Mouse (Mus musculus) heart, adult 2 months (tissue): ENCODE measurements around the gene Tspan9. TPM values are rescaled to one million over a fixed set of nuclear protein-coding genes. Genes with fewer than 3 reads are reported as not detected.

Experiments used
- DNase-seq, 2 experiments: peaks; one replicate each; pipeline ENCODE4 v3.0.0; 2021
- H3K27ac ChIP-seq: fragments of 200-600 bp; 2 replicates; pipeline ENCODE4 v1.8.1; 2022
- H3K27me3 ChIP-seq: fragments of 200-500 bp; 2 replicates; pipeline ENCODE4 v1.6.1; 2012; ENCODE audit warnings: mild to moderate bottlenecking, low read length, inconsistent platforms, mixed read lengths; ENCODE audit not compliant: control insufficient read depth, insufficient read depth
- H3K36me3 ChIP-seq: fragments of 200-500 bp; 2 replicates; pipeline ENCODE4 v1.6.1; 2012; ENCODE audit warnings: low read length, inconsistent platforms; ENCODE audit not compliant: control insufficient read depth, insufficient read depth
- H3K4me1 ChIP-seq: fragments of 200-500 bp; 2 replicates; pipeline ENCODE4 v1.6.1; 2011; ENCODE audit warnings: low read length; ENCODE audit not compliant: control insufficient read depth, insufficient read depth
- H3K4me3 ChIP-seq: fragments of 200-600 bp; 2 replicates; pipeline ENCODE4 v1.8.1; 2022
- H3K79me2 ChIP-seq: fragments of 200-500 bp; replicated peaks from 2 replicates; pipeline ENCODE4 v1.6.1; 2012; ENCODE audit warnings: mild to moderate bottlenecking, inconsistent platforms, low read length, moderate library complexity, mixed read lengths; ENCODE audit not compliant: control insufficient read depth, insufficient read depth
- H3K9ac ChIP-seq: fragments of 200-500 bp; 2 replicates; pipeline ENCODE4 v1.6.1; 2012; ENCODE audit warnings: low read depth, mild to moderate bottlenecking, control low read depth, inconsistent platforms, low read length, mixed read lengths
- CTCF ChIP-seq: fragments of 200-600 bp; IDR thresholded peaks from 2 replicates; pipeline ENCODE4 v1.8.1; 2022; ENCODE audit warnings: antibody characterized with exemption, mild to moderate bottlenecking, moderate library complexity
- EP300 ChIP-seq: fragments of 200-500 bp; IDR thresholded peaks from 2 replicates; pipeline ENCODE4 v1.6.1; 2011; ENCODE audit warnings: low read depth, low read length, control low read depth; ENCODE audit not compliant: insufficient read depth
- POLR2A ChIP-seq: fragments of 200-500 bp; IDR thresholded peaks from 2 replicates; pipeline ENCODE4 v1.6.1; 2011; ENCODE audit warnings: mild to moderate bottlenecking, low read depth, low read length, control low read depth; ENCODE audit not compliant: insufficient read depth
- WGBS: fragments of 180-500 bp; shearing (Covaris S2); methylation state at CpG from one replicate; pipeline ENCODE4 v1.1.7; 2018; 5-methylcytosine and 5-hydroxymethylcytosine counted together
- intact Hi-C: fragments of 180-260 bp; cut with DNase I; formaldehyde crosslinking; loops from one replicate; pipeline ENCODE4 v1.15.1; 2025
- microRNA-seq, 2 experiments: library from miRNA; unstranded; fragments of <30 nt; microRNA quantifications; one replicate each; pipeline ENCODE4 v1.2.0; 2021
- polyA plus RNA-seq: library from polyadenylated mRNA; depleted of rRNA; stranded (reverse); fragments of >200 nt; gene quantifications from 2 replicates; pipeline ENCODE4 v1.2.3, GENCODE M21; 2012; rRNA removed
- total RNA-seq, 2 experiments: library from RNA; stranded (reverse); gene quantifications; 2 replicates each; pipeline ENCODE4 v1.2.3; 2021

The Tspan9 gene
- total and polyA plus RNA-seq, 3 experiments: 84.9 to 104 (median 88.5) TPM

DNA sequence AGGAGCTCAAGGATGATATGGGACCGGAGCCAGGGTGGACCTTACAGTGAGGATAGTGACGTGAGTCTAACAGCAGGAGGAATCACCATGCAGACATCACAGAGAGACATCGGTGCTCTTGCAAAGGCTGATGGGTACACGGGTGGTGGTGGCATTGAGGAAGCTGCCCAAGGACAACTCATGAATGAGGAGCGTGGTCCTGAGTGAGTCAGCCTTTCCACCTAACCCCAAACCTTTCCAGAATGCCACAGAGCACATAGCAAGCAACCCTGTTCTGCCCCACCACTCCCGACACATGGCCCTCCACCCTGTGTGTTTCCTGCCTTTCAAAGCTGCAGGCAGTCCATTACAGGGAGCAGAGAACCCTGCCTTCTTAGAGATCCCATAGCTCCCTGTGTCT is 223.9 kb downstream of the Tspan9 start:
- no peak overlapping the region for H3K9ac ChIP-seq
- intact Hi-C loops: no loop called here
- H3K27ac ChIP-seq: no peak overlapping the region
- no peaks in the 10 kb centered on the region for H3K79me2 ChIP-seq
- TF ChIP-seq EP300 (no peak), CTCF (no peak), POLR2A (no peak)
- 69% methylated on average over 6 of the region's 6 CpGs for WGBS
- H3K4me1 ChIP-seq: peaks cover 2% of the 10 kb centered on the region; the same call in 1 of the 2 replicates
- H3K36me3 ChIP-seq: no peaks in the 10 kb centered on the region
- H3K4me3 ChIP-seq: no peak overlapping the region
- no peaks in the 10 kb centered on the region for H3K27me3 ChIP-seq
- no peak for DNase-seq

DNA sequence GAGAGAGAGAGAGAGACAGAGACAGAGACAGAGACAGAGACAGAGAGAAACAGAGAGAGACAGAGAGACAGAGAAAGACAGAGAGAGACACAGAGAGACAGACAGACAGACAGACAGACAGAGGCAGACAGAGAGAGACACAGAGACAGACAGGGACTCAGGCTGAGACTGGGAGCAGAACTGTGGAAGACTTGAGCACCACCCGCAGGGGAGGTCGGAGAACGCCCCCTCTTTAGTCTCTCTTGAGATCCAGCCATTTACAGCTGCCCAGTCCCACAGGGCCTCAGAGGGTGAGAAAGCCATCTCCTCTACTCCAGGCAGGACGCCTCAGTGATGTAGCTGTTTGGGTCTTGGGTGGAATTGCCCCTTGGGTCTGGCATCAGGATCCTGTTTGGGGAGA is 225.7 kb downstream of the Tspan9 start:
- Histone ChIP-seq H3K79me2 (no peaks in the 10 kb centered on the region), H3K27ac (no peak overlapping the region), H3K27me3 (no peaks in the 10 kb centered on the region), H3K4me1 (peaks cover 2% of the 10 kb centered on the region; the same call in 1 of the 2 replicates), H3K36me3 (no peaks in the 10 kb centered on the region), H3K4me3 (no peak overlapping the region), H3K9ac (no peak overlapping the region)
- 73% methylated on average over 4 of the region's 4 CpGs for WGBS
- intact Hi-C loops: loop anchor here (1.0 kb wide), 1 partner anchor 297 kb away; no protein-coding TSS in a partner anchor
- no peak for DNase-seq
- no peak for TF ChIP-seq EP300
- TF ChIP-seq POLR2A: no peak
- TF ChIP-seq CTCF: no peak

DNA sequence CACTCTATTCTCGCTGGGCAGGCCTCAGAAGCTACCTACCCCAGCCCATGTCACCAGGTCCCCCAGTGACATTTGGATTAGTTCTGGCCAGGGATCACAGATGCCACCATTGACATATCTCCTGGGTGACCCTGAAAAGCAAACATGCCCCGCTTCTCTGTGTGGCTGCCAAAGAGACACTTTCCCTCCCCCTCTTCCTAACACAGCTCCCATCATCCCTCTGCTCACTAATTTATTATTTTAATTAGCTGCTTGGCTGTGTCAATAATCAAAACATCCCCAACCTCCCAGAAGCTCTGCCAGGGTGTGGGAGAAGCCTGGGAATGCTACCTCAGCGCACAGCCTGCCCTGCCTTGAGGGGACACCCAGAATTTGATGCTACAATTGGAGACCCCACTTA is 226.4 kb downstream of the Tspan9 start:
- Histone ChIP-seq H3K27me3 (no peaks in the 10 kb centered on the region), H3K79me2 (no peaks in the 10 kb centered on the region), H3K27ac (no peak overlapping the region), H3K4me3 (no peak overlapping the region), H3K9ac (no peak overlapping the region), H3K4me1 (peaks cover 2% of the 10 kb centered on the region; the same call in 1 of the 2 replicates), H3K36me3 (no peaks in the 10 kb centered on the region)
- DNase-seq: no peak
- intact Hi-C loops: no loop called here
- TF ChIP-seq CTCF (no peak), EP300 (no peak), POLR2A (no peak)
- WGBS: 84% methylated on average over 3 of the region's 3 CpGs

DNA sequence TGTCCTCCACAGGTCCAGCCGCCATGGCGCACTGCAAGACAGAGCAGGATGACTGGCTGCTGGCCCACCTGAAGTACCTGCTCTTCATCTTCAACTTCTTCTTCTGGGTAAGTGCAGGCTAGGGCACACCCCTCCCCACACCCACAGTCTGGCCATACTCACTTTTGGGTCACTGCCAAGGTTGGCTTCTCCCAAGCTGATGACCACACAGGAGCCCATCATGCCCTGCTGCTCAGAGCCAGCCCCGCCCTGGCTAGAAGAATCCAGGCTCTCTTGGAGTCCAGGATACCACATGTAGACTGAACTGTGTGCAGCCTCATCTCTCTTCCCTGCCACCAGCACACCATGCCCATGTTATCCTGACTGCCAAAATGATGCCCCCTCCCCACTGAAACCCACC is 230.5 kb downstream of the Tspan9 start:
- WGBS: 94% methylated on average over 3 of the region's 3 CpGs
- no peaks in the 10 kb centered on the region for H3K79me2 ChIP-seq
- TF ChIP-seq EP300 (no peak), CTCF (no peak), POLR2A (no peak)

DNA sequence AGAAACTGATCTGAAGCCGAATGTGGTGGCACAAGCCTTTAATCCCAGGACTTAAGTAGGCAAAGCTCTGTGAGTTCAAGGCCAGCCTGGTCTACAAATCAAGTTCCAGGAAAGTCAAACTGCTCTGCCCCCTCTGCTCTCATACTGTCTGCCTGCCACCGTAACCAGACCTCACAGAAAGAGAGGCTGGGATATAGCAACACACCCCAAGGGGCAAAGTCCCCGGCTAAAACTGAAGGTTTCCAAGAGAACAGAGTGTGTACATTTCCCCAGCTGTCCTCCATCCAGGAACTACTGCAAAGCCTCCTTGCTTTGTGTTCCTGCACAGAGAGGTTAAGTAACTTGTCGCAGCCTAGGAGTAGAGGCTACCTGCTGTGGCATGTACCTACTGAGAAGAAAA is 231.7 kb downstream of the Tspan9 start:
- Histone ChIP-seq H3K9ac (no peak overlapping the region), H3K27ac (no peak overlapping the region), H3K27me3 (no peaks in the 10 kb centered on the region), H3K4me3 (no peak overlapping the region), H3K79me2 (no peaks in the 10 kb centered on the region), H3K36me3 (no peaks in the 10 kb centered on the region), H3K4me1 (no peaks in the 10 kb centered on the region)
- WGBS: 80% methylated on average over 4 of the region's 4 CpGs
- no peak for DNase-seq
- intact Hi-C loops: no loop called here
- TF ChIP-seq CTCF: no peak

More for the DNA sequence above, 230.5 kb downstream of the Tspan9 start:
- no peak overlapping the region for H3K4me3 ChIP-seq
- intact Hi-C loops: no loop called here
- no peak for DNase-seq
- H3K27ac ChIP-seq: no peak overlapping the region
- no peak overlapping the region for H3K9ac ChIP-seq
- no peaks in the 10 kb centered on the region for H3K4me1 ChIP-seq
- no peaks in the 10 kb centered on the region for H3K36me3 ChIP-seq
- H3K27me3 ChIP-seq: no peaks in the 10 kb centered on the region

Small RNA genes lying within 50 kb of the gene (microRNA-seq; reads per million reads assigned to microRNA genes)
- gene Gm26338: 0 reads per million in 2 experiments

Other genes with a start within 250 kb of the Tspan9 start
- 1 to 10 TPM; 3.3 to 3.7 TPM for gene Tead4, start 157.2 kb upstream of the Tspan9 start, total RNA-seq
- 0.98 and 1.8 TPM in 2 replicates for gene Tead4, start 157.2 kb upstream of the Tspan9 start, polyA plus RNA-seq
- 1 to 10 TPM; 5.4 to 6.4 TPM for gene Tulp3, start 212.3 kb upstream of the Tspan9 start, total RNA-seq
- gene Tulp3, start 212.3 kb upstream of the Tspan9 start, polyA plus RNA-seq: 10.2 and 11.2 TPM in 2 replicates
- gene Rhno1, start 219.3 kb upstream of the Tspan9 start, total RNA-seq: 1 to 10 TPM; 7.8 to 9.2 TPM
- 5.8 and 6.6 TPM in 2 replicates for gene Rhno1, start 219.3 kb upstream of the Tspan9 start, polyA plus RNA-seq
- gene Foxm1, start 219.4 kb upstream of the Tspan9 start, total RNA-seq: under 1 TPM; 0.65 to 0.89 TPM
- 0.80 and 1.6 TPM in 2 replicates for gene Foxm1, start 219.4 kb upstream of the Tspan9 start, polyA plus RNA-seq
- not detected for gene Tex52, start 231.9 kb upstream of the Tspan9 start, total RNA-seq
- gene Tex52, start 231.9 kb upstream of the Tspan9 start, polyA plus RNA-seq: 0.12 TPM in 1 of 2 replicates, not detected in the other
- gene Gm44596, start 231.9 kb upstream of the Tspan9 start, total RNA-seq: not detected
- gene Gm44596, start 231.9 kb upstream of the Tspan9 start, polyA plus RNA-seq: not detected in 2 replicates